Mouse (Mus musculus): ENCODE results near the gene Bnipl.

DNA sequence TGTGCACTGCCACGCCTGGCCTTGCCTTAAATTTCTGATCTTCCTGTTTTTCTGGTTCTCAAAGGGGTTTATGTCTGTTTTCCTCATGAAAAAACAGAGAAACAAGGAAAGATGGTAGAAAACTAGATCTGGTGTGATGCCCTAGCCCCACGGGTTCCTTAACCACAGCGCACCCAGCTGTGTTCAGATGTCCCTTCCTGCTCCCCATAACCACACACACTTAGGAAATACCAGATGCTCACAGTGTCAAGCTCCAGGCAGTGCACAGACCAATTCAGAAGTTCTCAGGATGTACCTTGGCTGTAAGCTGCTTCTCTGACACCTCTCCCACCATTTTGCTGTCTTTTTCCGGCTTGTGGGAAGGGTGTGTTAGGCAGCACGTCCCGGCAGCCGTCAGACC, 43.3 kb upstream of the Bnipl start:
- no peak for TF ChIP-seq CTCF (IDR thresholded peaks at IDR 0.05; ENCODE audit: control insufficient read depth, insufficient read depth, insufficient read length)
- no peak for TF ChIP-seq USF1 (IDR thresholded peaks at IDR 0.05; ENCODE audit: low read depth)
- no peak for TF ChIP-seq CEBPB (IDR thresholded peaks at IDR 0.05; ENCODE audit: low read depth)
- no peak for TF ChIP-seq MYOD1 (IDR thresholded peaks at IDR 0.05; ENCODE audit: control insufficient read depth, insufficient read length, low read depth)
- no peak for TF ChIP-seq FOSL1 (IDR thresholded peaks at IDR 0.05; ENCODE audit: insufficient read depth, low read length, poor library complexity, severe bottlenecking)
- TF ChIP-seq MAX (IDR thresholded peaks at IDR 0.05): no peak
